Mouse (Mus musculus) monocyte, adult 2 months (primary cell): ENCODE data around the gene Fbxo9.

Experiments
- DNase-seq, 2 experiments: peaks; one replicate each; pipeline ENCODE4 v3.0.0; 2022; ENCODE audit warnings: low spot score in 2 of 2, low read depth in 1 of 2

The Fbxo9 gene

DNA sequence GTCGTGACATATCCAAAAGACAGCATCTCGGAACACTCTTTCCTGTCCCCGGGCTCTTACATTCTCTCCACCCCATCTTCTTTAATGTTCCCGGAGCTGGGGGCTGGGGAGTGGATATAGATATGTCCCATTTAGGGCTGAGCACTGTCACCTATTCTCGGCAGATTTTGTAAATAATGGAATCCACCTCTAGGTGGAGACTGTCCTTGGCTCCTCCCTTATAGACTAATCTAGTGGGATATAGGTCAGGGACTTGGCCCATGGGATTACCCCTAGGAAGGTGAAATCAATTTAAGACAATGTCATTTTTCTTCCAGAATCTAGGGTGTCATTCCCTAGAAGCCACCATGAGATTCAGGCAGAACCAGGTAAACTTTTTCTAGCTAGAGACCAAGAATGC lies 791 bp upstream of the Fbxo9 start:
- no peak for DNase-seq

GRCm38 (mm10) chr9:78107912-78108795 lies 711 bp downstream of the Fbxo9 start:
- DNase-seq: peak; percentile 20 to 62

- DNase-seq: no peak
These were observed 1.3 kb downstream of the Fbxo9 start for GRCm38 (mm10) chr9:78107582-78107911.

DNA sequence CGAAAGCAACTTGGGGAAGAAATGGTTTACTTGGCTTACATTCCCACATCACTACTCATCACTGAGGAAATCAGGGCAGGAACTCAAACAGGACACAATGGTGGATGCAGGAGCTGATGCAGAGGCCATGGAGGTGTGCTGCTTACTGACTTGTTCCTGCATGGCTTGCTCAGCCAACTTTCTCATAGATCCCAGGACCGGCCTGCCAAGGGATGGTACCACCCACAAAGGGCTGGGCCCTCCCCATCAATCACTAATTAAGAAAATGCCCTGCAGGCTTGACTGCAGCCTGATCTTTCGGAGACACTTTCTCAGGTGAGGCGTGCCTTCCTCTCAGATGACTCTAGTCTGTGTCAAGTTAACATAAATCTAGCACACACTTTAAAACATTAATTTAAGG lies 2.0 kb downstream of the Fbxo9 start:
- no peak for DNase-seq

DNA sequence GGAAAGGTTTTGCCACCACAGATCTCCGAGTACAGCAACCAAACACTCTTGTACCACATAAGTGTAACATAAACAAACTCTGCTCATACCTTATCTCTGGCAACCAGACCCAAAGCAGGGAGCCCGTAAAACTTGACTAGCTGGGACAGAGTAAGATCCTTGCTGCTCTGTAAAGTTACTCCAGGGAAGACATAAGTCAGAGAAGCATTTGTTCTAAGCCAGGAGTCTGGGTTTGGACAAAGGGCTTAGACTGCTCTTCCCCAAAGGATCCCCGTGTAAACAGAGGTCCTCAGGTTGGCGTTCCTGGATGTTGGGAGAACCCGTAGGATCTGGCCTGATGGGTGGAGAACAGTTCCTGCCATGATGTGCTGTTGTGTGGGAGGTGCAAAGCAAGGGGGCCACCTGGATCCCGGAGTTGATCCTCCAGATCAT lies 3.3 kb downstream of the Fbxo9 start:
- DNase-seq: no peak

DNA sequence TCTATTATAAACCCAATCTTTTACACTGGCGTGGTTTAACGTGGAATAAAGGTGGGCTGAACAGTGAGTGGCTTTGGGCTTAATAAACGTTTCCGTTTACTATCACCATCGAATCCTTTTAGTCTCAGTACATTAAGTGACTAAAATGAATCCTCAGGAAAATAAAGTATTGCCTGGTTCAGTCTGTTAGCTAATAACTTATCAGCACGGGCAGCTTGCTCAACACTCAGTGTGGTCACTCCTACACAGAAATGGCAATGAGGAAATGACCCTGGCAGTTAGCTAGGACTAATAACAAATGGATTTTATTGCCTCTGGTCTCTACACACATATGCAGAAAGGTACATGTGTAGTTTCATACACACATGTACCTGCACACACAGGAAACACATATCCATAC lies 3.9 kb downstream of the Fbxo9 start:
- no peak for DNase-seq

- DNase-seq: no peak
These were observed 4.8 kb downstream of the Fbxo9 start for GRCm38 (mm10) chr9:78103965-78104560.

- DNase-seq: no peak
These were observed 7.4 kb downstream of the Fbxo9 start for GRCm38 (mm10) chr9:78101431-78101830.

DNA sequence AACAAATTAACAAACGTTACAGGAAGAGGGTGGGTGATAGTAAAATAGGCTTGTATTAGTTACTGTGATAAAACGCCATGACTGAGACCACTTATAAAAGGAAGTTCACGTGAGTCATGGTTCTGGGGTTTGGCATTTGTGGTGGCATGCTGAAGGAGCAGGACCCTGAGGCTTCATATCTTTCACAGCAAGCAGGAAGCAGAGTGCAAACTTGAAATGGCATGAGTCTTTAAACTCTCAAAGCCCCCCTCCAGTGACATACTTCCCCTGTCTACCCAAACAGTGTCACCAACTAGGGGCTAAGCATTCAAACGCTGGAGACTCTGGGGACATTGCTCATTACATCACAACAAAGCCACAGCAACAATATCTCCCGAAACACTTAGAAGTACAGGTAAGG lies 7.9 kb downstream of the Fbxo9 start:
- DNase-seq: no peak

GRCm38 (mm10) chr9:78096376-78096775 lies 12.5 kb downstream of the Fbxo9 start:
- no peak for DNase-seq

GRCm38 (mm10) chr9:78095686-78096085 lies 13.2 kb downstream of the Fbxo9 start:
- DNase-seq: no peak

- no peak for DNase-seq
These were observed 18.3 kb downstream of the Fbxo9 start for GRCm38 (mm10) chr9:78090596-78090995.

- no peak for DNase-seq
These were observed 19.0 kb downstream of the Fbxo9 start for GRCm38 (mm10) chr9:78089906-78090305.

DNA sequence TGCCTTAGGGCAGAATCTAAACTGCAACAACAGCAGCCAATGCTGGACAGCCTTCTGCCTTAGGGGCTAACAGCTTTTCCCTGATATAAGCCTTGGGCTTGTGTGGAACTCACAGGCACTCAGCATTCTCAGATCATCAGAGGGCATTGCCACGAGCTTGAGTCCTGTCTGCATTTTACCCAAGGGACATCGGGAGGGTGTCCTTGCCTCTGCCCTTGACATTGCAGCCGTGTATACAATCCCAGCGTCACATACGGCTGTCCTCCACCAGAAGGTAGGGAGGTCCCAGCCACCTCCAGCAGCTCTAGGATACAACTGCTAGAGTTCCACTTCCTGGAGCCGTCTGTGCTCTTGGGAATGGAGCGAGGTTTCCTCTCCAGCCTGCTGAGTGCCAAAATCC lies 19.9 kb downstream of the Fbxo9 start:
- no peak for DNase-seq

DNA sequence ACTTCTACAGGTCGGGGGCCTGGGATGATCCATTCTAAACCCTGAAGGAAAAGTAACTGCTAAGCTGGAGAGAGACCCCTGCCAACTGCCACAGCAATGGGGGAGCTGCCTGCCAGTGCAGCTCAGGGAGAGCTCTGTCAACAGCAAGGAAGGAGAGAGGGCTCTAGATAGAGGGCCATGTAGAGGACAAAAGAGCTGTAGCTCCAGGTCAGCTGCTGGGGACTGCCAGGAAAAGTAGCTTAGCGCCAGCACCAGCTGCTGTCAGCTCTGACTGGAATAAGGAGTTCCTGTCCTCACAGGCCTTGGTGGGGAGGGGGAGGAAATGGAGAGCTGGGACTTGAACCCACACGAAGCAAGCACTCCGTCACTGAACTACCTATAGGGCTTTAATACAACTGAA lies 20.3 kb downstream of the Fbxo9 start:
- no peak for DNase-seq

GRCm38 (mm10) chr9:78087751-78088150 lies 21.1 kb downstream of the Fbxo9 start:
- DNase-seq: no peak

DNA sequence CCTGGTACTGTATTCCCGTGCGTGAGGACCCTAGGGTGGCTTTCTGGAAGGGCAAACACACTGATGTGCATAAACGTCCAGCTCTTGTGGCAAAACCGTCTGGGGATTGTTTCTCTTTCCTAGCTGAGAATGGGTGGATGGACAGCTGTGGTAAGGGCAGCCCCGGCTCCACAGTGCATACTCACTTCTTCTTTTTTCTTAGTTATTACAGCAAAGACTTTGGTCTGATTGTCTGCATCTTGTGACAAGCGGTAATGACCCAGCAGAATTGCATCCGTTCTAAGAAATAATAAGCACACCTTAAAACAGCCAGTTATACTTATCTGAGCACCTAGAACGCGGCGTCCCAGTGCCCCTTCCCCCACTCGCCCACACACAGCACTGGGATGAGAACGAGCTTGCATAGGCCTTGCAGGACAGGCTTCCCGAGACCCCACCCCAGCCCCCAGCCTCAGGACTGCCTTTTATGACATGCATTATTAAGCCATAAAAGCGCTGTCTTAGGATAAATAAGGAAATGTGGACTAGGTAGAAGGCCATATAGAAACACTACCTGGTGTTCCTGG lies 23.1 kb downstream of the Fbxo9 start:
- peak in 1 of 2 experiments; percentile 22 for DNase-seq

DNA sequence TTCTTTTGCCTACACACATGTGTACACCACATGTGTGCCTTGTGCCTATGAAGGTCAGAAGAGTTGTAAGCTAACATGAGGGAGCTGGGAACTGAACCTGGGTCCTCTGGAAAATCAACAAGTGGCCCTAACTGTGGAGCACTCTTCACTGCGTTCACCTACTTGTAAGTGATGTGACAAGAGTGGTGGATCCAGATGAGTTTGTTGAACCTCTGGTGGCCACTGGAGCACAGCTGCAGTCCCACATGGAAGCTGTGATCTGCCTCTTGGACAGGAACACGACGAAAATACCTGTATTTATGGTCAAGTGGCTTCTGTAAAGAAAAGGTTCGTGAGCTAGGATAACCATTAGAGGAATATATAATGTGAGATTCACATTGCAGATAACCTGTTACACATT lies 24.5 kb downstream of the Fbxo9 start:
- DNase-seq: no peak

- no peak for DNase-seq
These were observed 27.0 kb downstream of the Fbxo9 start for GRCm38 (mm10) chr9:78081835-78082234.

- DNase-seq: no peak
These were observed 30.6 kb downstream of the Fbxo9 start for GRCm38 (mm10) chr9:78078240-78078639.

GRCm38 (mm10) chr9:78075256-78075655 lies 33.6 kb downstream of the Fbxo9 start:
- no peak for DNase-seq

- no peak for DNase-seq
These were observed 35.0 kb downstream of the Fbxo9 start for GRCm38 (mm10) chr9:78073713-78074340.
